Mouse (Mus musculus): ENCODE data around the gene Rps8. TPM values are rescaled to one million over a fixed set of nuclear protein-coding genes. Genes with fewer than 3 reads are reported as not detected.
A peak's percentile ranks its signal among the peaks of the same experiment; 100 is the strongest.

Rps8 gene
- polyA plus RNA-seq, 1 experiment from 2014 or later: 1,312 TPM

GRCm38 (mm10) chr4:117120052-117120444, 36.0 kb downstream of the Rps8 start:
- TF ChIP-seq CTCF (IDR thresholded peaks at IDR 0.05; ENCODE audit: low read depth): no peak
- no peak for ATAC-seq (ENCODE audit: insufficient read depth)
- Histone ChIP-seq H3K9me3 (ENCODE audit: low read depth, low read length) (no peaks in the 10 kb centered on the region), H3K27me3 (ENCODE audit: insufficient read depth, low read length) (no peaks in the 10 kb centered on the region), H3K4me1 (ENCODE audit: insufficient read depth) (peaks cover 7% of the 10 kb centered on the region), H3K9ac (peak overlapping the region; percentile 70), H3K4me3 (ENCODE audit: low read depth, low read length) (peak overlapping the region; percentile 72), H3K4me2 (peak overlapping the region; percentile 100), H3K36me3 (ENCODE audit: insufficient read depth) (peaks cover 8% of the 10 kb centered on the region), H3K27ac (ENCODE audit: low read depth) (peak overlapping the region; percentile 96)
- 5% methylated on average over 10 of the region's 10 CpGs for WGBS
- no peak for DNase-seq

- H3K27me3 ChIP-seq (ENCODE audit: insufficient read depth, low read length): no peaks in the 10 kb centered on the region
- no peak for TF ChIP-seq CTCF (IDR thresholded peaks at IDR 0.05; ENCODE audit: low read depth)
- H3K27ac ChIP-seq (ENCODE audit: low read depth): peak overlapping the region; percentile 96
- peaks cover 12% of the 10 kb centered on the region for H3K36me3 ChIP-seq (ENCODE audit: insufficient read depth)
- DNase-seq: no peak
- peak overlapping the region; percentile 70 for H3K9ac ChIP-seq
- peak overlapping the region; percentile 72 for H3K4me3 ChIP-seq (ENCODE audit: low read depth, low read length)
- peak overlapping the region; percentile 100 for H3K4me2 ChIP-seq
- WGBS: 64% methylated on average over 5 of the region's 5 CpGs
- no peak for ATAC-seq (ENCODE audit: insufficient read depth)
- H3K4me1 ChIP-seq (ENCODE audit: insufficient read depth): peaks cover 3% of the 10 kb centered on the region
- H3K9me3 ChIP-seq (ENCODE audit: low read depth, low read length): no peaks in the 10 kb centered on the region
Measured at GRCm38 (mm10) chr4:117119636-117120035, 36.4 kb downstream of the Rps8 start.

GRCm38 (mm10) chr4:117117931-117118330, 38.1 kb downstream of the Rps8 start:
- Histone ChIP-seq H3K9me3 (ENCODE audit: low read depth, low read length) (no peaks in the 10 kb centered on the region), H3K36me3 (ENCODE audit: insufficient read depth) (peaks cover 28% of the 10 kb centered on the region), H3K27me3 (ENCODE audit: insufficient read depth, low read length) (no peaks in the 10 kb centered on the region), H3K4me1 (ENCODE audit: insufficient read depth) (no peaks in the 10 kb centered on the region; the same call in 1 of the 2 replicates), H3K4me2 (no peak overlapping the region), H3K4me3 (ENCODE audit: low read depth, low read length) (no peak overlapping the region), H3K9ac (no peak overlapping the region), H3K27ac (ENCODE audit: low read depth) (no peak overlapping the region)
- ATAC-seq (ENCODE audit: insufficient read depth): no peak
- WGBS: 91% methylated on average over 7 of the region's 7 CpGs
- DNase-seq: no peak
- no peak for TF ChIP-seq CTCF (IDR thresholded peaks at IDR 0.05; ENCODE audit: low read depth)

- WGBS: 85% methylated on average over 5 of the region's 5 CpGs
- ATAC-seq (ENCODE audit: insufficient read depth) (no peak), DNase-seq (no peak)
- H3K9ac ChIP-seq: no peak overlapping the region
- no peaks in the 10 kb centered on the region for H3K9me3 ChIP-seq (ENCODE audit: low read depth, low read length)
- H3K4me3 ChIP-seq (ENCODE audit: low read depth, low read length): no peak overlapping the region
- no peak overlapping the region for H3K27ac ChIP-seq (ENCODE audit: low read depth)
- no peaks in the 10 kb centered on the region; the same call in 1 of the 2 replicates for H3K4me1 ChIP-seq (ENCODE audit: insufficient read depth)
- no peaks in the 10 kb centered on the region for H3K27me3 ChIP-seq (ENCODE audit: insufficient read depth, low read length)
- no peak overlapping the region for H3K4me2 ChIP-seq
- no peak for TF ChIP-seq CTCF (IDR thresholded peaks at IDR 0.05; ENCODE audit: low read depth)
- H3K36me3 ChIP-seq (ENCODE audit: insufficient read depth): peaks cover 51% of the 10 kb centered on the region
Measured at GRCm38 (mm10) chr4:117115592-117115991, 40.5 kb downstream of the Rps8 start.

GRCm38 (mm10) chr4:117113237-117113636, 42.8 kb downstream of the Rps8 start:
- H3K9me3 ChIP-seq (ENCODE audit: low read depth, low read length): no peaks in the 10 kb centered on the region
- no peak overlapping the region for H3K27ac ChIP-seq (ENCODE audit: low read depth)
- H3K27me3 ChIP-seq (ENCODE audit: insufficient read depth, low read length): no peaks in the 10 kb centered on the region
- ATAC-seq (ENCODE audit: insufficient read depth): no peak
- peaks cover 74% of the 10 kb centered on the region for H3K36me3 ChIP-seq (ENCODE audit: insufficient read depth)
- H3K4me3 ChIP-seq (ENCODE audit: low read depth, low read length): no peak overlapping the region
- no peak overlapping the region for H3K9ac ChIP-seq
- 92% methylated on average over 1 of the region's 1 CpGs for WGBS
- no peak overlapping the region for H3K4me2 ChIP-seq
- 0 out of 2 replicates have a peak, but pooled peaks have one; percentile 6 for TF ChIP-seq CTCF (IDR thresholded peaks at IDR 0.05; ENCODE audit: low read depth)
- H3K4me1 ChIP-seq (ENCODE audit: insufficient read depth): no peaks in the 10 kb centered on the region
- DNase-seq: no peak

GRCm38 (mm10) chr4:117110985-117111384, 45.1 kb downstream of the Rps8 start:
- 92% methylated on average over 11 of the region's 11 CpGs for WGBS
- no peaks in the 10 kb centered on the region for H3K9me3 ChIP-seq (ENCODE audit: low read depth, low read length)
- ATAC-seq (ENCODE audit: insufficient read depth): no peak
- H3K27ac ChIP-seq (ENCODE audit: low read depth): no peak overlapping the region
- no peaks in the 10 kb centered on the region for H3K27me3 ChIP-seq (ENCODE audit: insufficient read depth, low read length)
- H3K4me1 ChIP-seq (ENCODE audit: insufficient read depth): no peaks in the 10 kb centered on the region
- H3K36me3 ChIP-seq (ENCODE audit: insufficient read depth): peaks cover 95% of the 10 kb centered on the region
- TF ChIP-seq CTCF (IDR thresholded peaks at IDR 0.05; ENCODE audit: low read depth): no peak
- no peak overlapping the region for H3K9ac ChIP-seq
- H3K4me2 ChIP-seq: no peak overlapping the region
- no peak overlapping the region for H3K4me3 ChIP-seq (ENCODE audit: low read depth, low read length)
- no peak for DNase-seq

- no peaks in the 10 kb centered on the region for H3K4me1 ChIP-seq (ENCODE audit: insufficient read depth)
- DNase-seq (no peak), ATAC-seq (ENCODE audit: insufficient read depth) (no peak)
- H3K9me3 ChIP-seq (ENCODE audit: low read depth, low read length): no peaks in the 10 kb centered on the region
- H3K36me3 ChIP-seq (ENCODE audit: insufficient read depth): peaks cover 93% of the 10 kb centered on the region
- H3K4me2 ChIP-seq: no peak overlapping the region
- H3K27ac ChIP-seq (ENCODE audit: low read depth): no peak overlapping the region
- H3K4me3 ChIP-seq (ENCODE audit: low read depth, low read length): no peak overlapping the region
- no peak overlapping the region for H3K9ac ChIP-seq
- no peak for TF ChIP-seq CTCF (IDR thresholded peaks at IDR 0.05; ENCODE audit: low read depth)
- H3K27me3 ChIP-seq (ENCODE audit: insufficient read depth, low read length): no peaks in the 10 kb centered on the region
- WGBS: 86% methylated on average over 13 of the region's 13 CpGs
Measured at GRCm38 (mm10) chr4:117110249-117110648, 45.8 kb downstream of the Rps8 start.

- no peak overlapping the region for H3K9ac ChIP-seq
- ATAC-seq (ENCODE audit: insufficient read depth) (no peak), DNase-seq (no peak)
- no peak overlapping the region for H3K4me3 ChIP-seq (ENCODE audit: low read depth, low read length)
- H3K27ac ChIP-seq (ENCODE audit: low read depth): no peak overlapping the region
- peaks cover 92% of the 10 kb centered on the region for H3K36me3 ChIP-seq (ENCODE audit: insufficient read depth)
- no peak overlapping the region for H3K4me2 ChIP-seq
- no peaks in the 10 kb centered on the region for H3K27me3 ChIP-seq (ENCODE audit: insufficient read depth, low read length)
- no peak for TF ChIP-seq CTCF (IDR thresholded peaks at IDR 0.05; ENCODE audit: low read depth)
- 93% methylated on average over 25 of the region's 25 CpGs for WGBS
- H3K4me1 ChIP-seq (ENCODE audit: insufficient read depth): no peaks in the 10 kb centered on the region
- no peaks in the 10 kb centered on the region for H3K9me3 ChIP-seq (ENCODE audit: low read depth, low read length)
Measured at GRCm38 (mm10) chr4:117109330-117109729, 46.7 kb downstream of the Rps8 start.

All from lung, embryonic 14.5 days (tissue).